Mouse (Mus musculus): ENCODE data around the gene Cytl1. TPM values are rescaled to one million over a fixed set of nuclear protein-coding genes. Genes with fewer than 3 reads are reported as not detected.

Cytl1 gene
- total RNA-seq, 2 experiments from 2014 or later: not detected

GRCm38 (mm10) chr5:37765851-37766250 is 30.5 kb downstream of the Cytl1 start:
- no peak for ATAC-seq (replicated peaks; ENCODE audit: low FRiP score, low TSS enrichment, poor library complexity, severe bottlenecking)

- no peak for ATAC-seq (replicated peaks; ENCODE audit: low FRiP score, low TSS enrichment, poor library complexity, severe bottlenecking)
Observed at GRCm38 (mm10) chr5:37767231-37767630, 31.9 kb downstream of the Cytl1 start.

- ATAC-seq (replicated peaks; ENCODE audit: low FRiP score, low TSS enrichment, poor library complexity, severe bottlenecking): no peak
Observed at GRCm38 (mm10) chr5:37769031-37769430, 33.7 kb downstream of the Cytl1 start.

- ATAC-seq (replicated peaks; ENCODE audit: low FRiP score, low TSS enrichment, poor library complexity, severe bottlenecking): no peak
Observed at GRCm38 (mm10) chr5:37770870-37771269, 35.6 kb downstream of the Cytl1 start.

- no peak for ATAC-seq (replicated peaks; ENCODE audit: low FRiP score, low TSS enrichment, poor library complexity, severe bottlenecking)
Observed at GRCm38 (mm10) chr5:37774011-37774410, 38.7 kb downstream of the Cytl1 start.

GRCm38 (mm10) chr5:37775681-37776080 is 40.4 kb downstream of the Cytl1 start:
- ATAC-seq (replicated peaks; ENCODE audit: low FRiP score, low TSS enrichment, poor library complexity, severe bottlenecking): no peak

GRCm38 (mm10) chr5:37783306-37783705 is 48.0 kb downstream of the Cytl1 start:
- ATAC-seq (replicated peaks; ENCODE audit: low FRiP score, low TSS enrichment, poor library complexity, severe bottlenecking): no peak

- ATAC-seq (replicated peaks; ENCODE audit: low FRiP score, low TSS enrichment, poor library complexity, severe bottlenecking): no peak
Observed at GRCm38 (mm10) chr5:37784847-37785391, 49.6 kb downstream of the Cytl1 start.

Other genes with a start within 250 kb of the Cytl1 start
- not detected in 2 replicates for gene Stk32b, start 18.3 kb upstream of the Cytl1 start, total RNA-seq (2014; fragmentation: Nextera tagmentation)
- gene Stk32b, start 18.3 kb upstream of the Cytl1 start, total RNA-seq (2017): not detected in 2 replicates
- gene Msx1, start 89.1 kb downstream of the Cytl1 start, total RNA-seq (2014; fragmentation: Nextera tagmentation): not detected in 2 replicates
- gene Msx1, start 89.1 kb downstream of the Cytl1 start, total RNA-seq (2017): not detected in 2 replicates

All from megakaryocyte-erythroid progenitor cell, adult 5-6 weeks (primary cell).